Mouse (Mus musculus): ENCODE measurements around the gene Gm20388.

GRCm38 (mm10) chr8:123211876-123212275, 3301.2 kb downstream of the Gm20388 start:
- TF ChIP-seq CTCF (IDR thresholded peaks at IDR 0.05; ENCODE audit: control insufficient read depth, insufficient read depth, low read length) (no peak), POLR2A (IDR thresholded peaks at IDR 0.05; ENCODE audit: borderline replicate concordance, control insufficient read depth, low read depth, low read length) (no peak)

Data from bone marrow, adult 2 months (tissue).